Mouse (Mus musculus) hindbrain, postnatal 0 days (tissue): Measurements from ENCODE around the gene Bmf. TPM values are rescaled to one million over a fixed set of nuclear protein-coding genes. Genes with fewer than 3 reads are reported as not detected.

Experiments
- ATAC-seq: fragments of 200-750 bp; cut with Nextera tagmentation; 2 replicates; pipeline ENCODE4 v1.8.0; 2017; ENCODE audit warnings: mild to moderate bottlenecking, moderate TSS enrichment, moderate library complexity
- DNase-seq: peaks from one replicate; pipeline ENCODE4 v3.0.0-alpha.2; 2015; ENCODE audit warnings: low spot score
- H3K27ac ChIP-seq: fragments of 300-500 bp; sonication (generic); 2 replicates; pipeline ENCODE4 v1.5.1; 2014; ENCODE audit warnings: mild to moderate bottlenecking
- H3K27me3 ChIP-seq: fragments of 300-500 bp; sonication (generic); 2 replicates; pipeline ENCODE4 v1.6.1; 2014; ENCODE audit warnings: low read length, mixed read lengths; ENCODE audit not compliant: insufficient read depth
- H3K36me3 ChIP-seq: fragments of 300-500 bp; sonication (generic); 2 replicates; pipeline ENCODE4 v1.6.1; 2014; ENCODE audit warnings: low read length, mixed read lengths; ENCODE audit not compliant: insufficient read depth
- H3K4me1 ChIP-seq: fragments of 300-500 bp; sonication (generic); 2 replicates; pipeline ENCODE4 v1.6.1; 2014; ENCODE audit warnings: antibody characterized with exemption, low read length, mixed read lengths; ENCODE audit not compliant: insufficient read depth
- H3K4me2 ChIP-seq: fragments of 300-500 bp; sonication (generic); 2 replicates; pipeline ENCODE4 v1.6.1; 2014; ENCODE audit warnings: low read depth, mild to moderate bottlenecking, low read length, moderate library complexity, mixed read lengths
- H3K4me3 ChIP-seq: fragments of 300-500 bp; sonication (generic); 2 replicates; pipeline ENCODE4 v1.5.1; 2014; ENCODE audit warnings: low read length
- H3K9ac ChIP-seq: fragments of 300-500 bp; sonication (generic); replicated peaks from 2 replicates; pipeline ENCODE4 v1.6.1; 2014; ENCODE audit warnings: mild to moderate bottlenecking, low read length, moderate library complexity, mixed read lengths
- H3K9me3 ChIP-seq: fragments of 300-500 bp; sonication (generic); 2 replicates; pipeline ENCODE4 v1.6.1; 2016; ENCODE audit warnings: low read length, mixed read lengths
- CTCF ChIP-seq: IDR thresholded peaks from 2 replicates; pipeline ENCODE4 v1.5.1; 2016; ENCODE audit warnings: antibody characterized with exemption, control low read depth, low read depth
- WGBS: fragments of 180-500 bp; shearing (Covaris S2); extraction: QIAGEN DNeasy Blood & Tissue Kit; methylation state at CpG from one replicate; pipeline ENCODE4 v1.1.7; 2014; 5-methylcytosine and 5-hydroxymethylcytosine counted together
- polyA plus RNA-seq: library from polyadenylated mRNA; unstranded; fragments of >200 nt; fragmentation: Nextera tagmentation; extraction: Ambion mirVana; gene quantifications from 2 replicates; pipeline ENCODE4 v1.2.1, GENCODE M21; 2015
- total RNA-seq: library from RNA; depleted of rRNA; stranded (reverse); fragments of >200 nt; gene quantifications from 2 replicates; pipeline ENCODE4 v1.2.3, GENCODE M21; 2014

The Bmf gene
- total and polyA plus RNA-seq, 2 experiments from 2014 or later: 1.4 to 10.4 TPM

GRCm38 (mm10) chr2:118543893-118544799, 5.3 kb downstream of the Bmf start:
- Histone ChIP-seq H3K9me3 (no peaks in the 10 kb centered on the region), H3K36me3 (no peaks in the 10 kb centered on the region), H3K27me3 (peaks cover 4% of the 10 kb centered on the region; the same call in 1 of the 2 replicates), H3K9ac (peak overlapping the region; percentile 41; the same call in 1 of the 2 replicates), H3K4me3 (peak overlapping the region; percentile 25), H3K27ac (peak overlapping the region; percentile 64), H3K4me2 (peak overlapping the region; percentile 56), H3K4me1 (peaks cover 41% of the 10 kb centered on the region)
- ATAC-seq: peak; percentile 83
- no peak for TF ChIP-seq CTCF
- WGBS: 13% methylated on average over 23 of the region's 23 CpGs
- peak; percentile 89 for DNase-seq

DNA sequence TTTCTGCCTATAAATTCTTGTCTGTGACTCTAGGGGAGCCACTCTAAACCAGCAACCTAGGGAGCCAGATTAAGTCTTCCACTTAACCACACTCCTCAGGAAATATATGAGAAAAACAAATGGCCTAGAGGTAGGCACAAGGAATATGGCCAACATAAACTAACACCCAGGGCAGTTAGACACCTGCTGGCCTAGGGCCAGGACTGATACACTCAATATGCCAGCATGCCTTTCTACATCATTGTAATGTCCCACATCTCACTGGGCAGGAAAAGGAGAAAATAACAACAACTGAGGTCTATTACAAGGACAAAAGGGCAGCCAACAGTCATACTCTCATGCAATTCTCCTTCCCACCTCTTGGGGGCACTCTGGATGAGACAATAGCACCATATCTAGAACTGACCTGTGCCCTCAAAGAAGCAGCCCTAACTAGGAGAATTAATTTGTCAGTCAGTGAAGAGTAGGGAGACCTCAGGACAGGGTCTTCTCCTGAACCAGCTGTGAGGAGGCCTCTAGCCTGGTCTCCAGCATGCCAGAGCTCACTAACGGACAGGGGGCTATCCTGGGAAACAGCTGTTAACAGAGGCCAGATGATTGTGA, 6.4 kb downstream of the Bmf start:
- ATAC-seq: no peak
- H3K9me3 ChIP-seq: no peaks in the 10 kb centered on the region
- WGBS: 81% methylated on average over 1 of the region's 1 CpGs
- no peak overlapping the region for H3K4me2 ChIP-seq
- H3K9ac ChIP-seq: no peak overlapping the region
- peaks cover 32% of the 10 kb centered on the region for H3K4me1 ChIP-seq
- TF ChIP-seq CTCF: peak; percentile 55
- no peak overlapping the region for H3K27ac ChIP-seq
- H3K27me3 ChIP-seq: no peaks in the 10 kb centered on the region
- DNase-seq: no peak
- no peak overlapping the region for H3K4me3 ChIP-seq
- no peaks in the 10 kb centered on the region for H3K36me3 ChIP-seq

DNA sequence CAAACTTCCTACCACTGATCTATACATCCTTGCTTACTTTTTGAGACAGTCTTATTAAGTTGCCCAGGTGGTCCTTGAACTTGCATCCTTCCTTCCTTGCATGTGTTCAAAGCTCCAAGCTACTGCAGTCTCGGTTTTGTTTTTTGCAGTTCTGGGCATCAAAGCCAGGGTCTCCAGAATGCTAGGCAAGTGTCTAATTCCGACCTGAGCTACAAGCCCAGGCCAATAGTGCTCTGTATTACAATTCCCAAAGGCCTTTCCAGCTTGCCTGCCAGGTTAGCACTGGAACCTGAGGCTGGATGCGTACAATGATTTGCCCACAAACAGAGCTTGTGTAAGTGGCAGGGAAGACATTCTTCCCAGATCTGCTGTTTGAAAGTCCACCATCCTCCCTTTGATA, 7.8 kb downstream of the Bmf start:
- H3K36me3 ChIP-seq: no peaks in the 10 kb centered on the region
- peaks cover 28% of the 10 kb centered on the region for H3K4me1 ChIP-seq
- ATAC-seq: no peak

GRCm38 (mm10) chr2:118540691-118541117, 8.8 kb downstream of the Bmf start:
- Histone ChIP-seq H3K4me2 (no peak overlapping the region), H3K4me1 (peaks cover 25% of the 10 kb centered on the region), H3K9me3 (no peaks in the 10 kb centered on the region), H3K27me3 (no peaks in the 10 kb centered on the region), H3K9ac (no peak overlapping the region), H3K4me3 (no peak overlapping the region), H3K27ac (peak overlapping the region; percentile 37; the same call in 1 of the 2 replicates), H3K36me3 (no peaks in the 10 kb centered on the region)
- 57% methylated on average over 6 of the region's 6 CpGs for WGBS
- DNase-seq (no peak), ATAC-seq (no peak)
- no peak for TF ChIP-seq CTCF

More for the DNA sequence above, 7.8 kb downstream of the Bmf start:
- Histone ChIP-seq H3K9ac (no peak overlapping the region), H3K27ac (no peak overlapping the region), H3K4me2 (no peak overlapping the region), H3K27me3 (no peaks in the 10 kb centered on the region), H3K4me3 (no peak overlapping the region), H3K9me3 (no peaks in the 10 kb centered on the region)
- WGBS: 82% methylated on average over 3 of the region's 3 CpGs
- no peak for DNase-seq
- TF ChIP-seq CTCF: no peak

- TF ChIP-seq CTCF: no peak
- DNase-seq: no peak
- no peak for ATAC-seq
- Histone ChIP-seq H3K27ac (peak overlapping the region; percentile 37; the same call in 1 of the 2 replicates), H3K9me3 (no peaks in the 10 kb centered on the region), H3K4me1 (peaks cover 20% of the 10 kb centered on the region), H3K27me3 (no peaks in the 10 kb centered on the region), H3K4me3 (no peak overlapping the region), H3K4me2 (no peak overlapping the region), H3K36me3 (no peaks in the 10 kb centered on the region), H3K9ac (no peak overlapping the region)
- 52% methylated on average over 9 of the region's 9 CpGs for WGBS
Observed at GRCm38 (mm10) chr2:118539881-118540516, 9.5 kb downstream of the Bmf start.

- Histone ChIP-seq H3K4me1 (peaks cover 10% of the 10 kb centered on the region), H3K27ac (no peak overlapping the region), H3K36me3 (no peaks in the 10 kb centered on the region), H3K9me3 (no peaks in the 10 kb centered on the region), H3K4me3 (no peak overlapping the region), H3K4me2 (no peak overlapping the region), H3K9ac (no peak overlapping the region), H3K27me3 (no peaks in the 10 kb centered on the region)
- WGBS: 81% methylated on average over 8 of the region's 8 CpGs
- DNase-seq (no peak), ATAC-seq (no peak)
- TF ChIP-seq CTCF: no peak
Observed at GRCm38 (mm10) chr2:118539040-118539439, 10.4 kb downstream of the Bmf start.
